Mouse (Mus musculus) myocyte (in vitro differentiated cells): ENCODE results near the gene Shisa9.

Experiments
- E2F4 ChIP-seq: IDR thresholded peaks from one replicate; pipeline ENCODE4 v1.6.1; 2011; ENCODE audit warnings: mild to moderate bottlenecking, control low read depth, moderate library complexity; ENCODE audit not compliant: insufficient read depth
- MAX ChIP-seq: IDR thresholded peaks from one replicate; pipeline ENCODE4 v1.6.1; 2011; ENCODE audit warnings: low read depth, mild to moderate bottlenecking, control low read depth

DNA sequence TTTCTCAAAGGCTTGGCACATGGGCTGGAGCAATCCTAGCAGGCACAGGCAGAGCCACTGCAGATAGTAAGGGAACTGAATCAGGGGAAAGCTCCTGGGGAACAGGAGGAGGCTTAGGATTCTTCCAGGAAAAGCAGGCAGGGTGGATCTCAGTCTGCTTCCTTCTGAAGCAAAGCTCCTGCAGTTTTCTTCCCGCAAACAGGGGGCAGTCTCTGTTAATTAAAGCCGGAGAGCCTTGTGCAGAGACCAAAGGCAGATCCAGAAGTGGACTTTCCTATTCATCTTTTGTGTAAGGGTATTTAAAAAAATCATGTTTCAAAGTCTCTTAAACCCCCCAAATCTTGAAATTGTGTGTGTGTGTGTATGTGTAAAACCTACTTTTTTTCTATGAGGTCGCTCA is 3.1 kb upstream of the Shisa9 start:
- TF ChIP-seq E2F4 (no peak), MAX (no peak)
